Mouse (Mus musculus) left cerebral cortex, adult 2 months (tissue): ENCODE measurements around the gene Igfbp1. TPM values are rescaled to one million over a fixed set of nuclear protein-coding genes. Genes with fewer than 3 reads are reported as not detected.

Source experiments
- DNase-seq, 2 experiments: peaks; one replicate each; pipeline ENCODE4 v3.0.0; 2021 to 2022; ENCODE audit warnings: low spot score in 2 of 2, mixed read lengths in 1 of 2; ENCODE audit errors: extremely low spot score in 1 of 2
- H3K27ac ChIP-seq: fragments of 200-600 bp; 2 replicates; pipeline ENCODE4 v1.8.1; 2022
- H3K4me3 ChIP-seq: fragments of 200-600 bp; 2 replicates; pipeline ENCODE4 v1.8.1; 2022
- CTCF ChIP-seq: fragments of 200-600 bp; IDR thresholded peaks from 2 replicates; pipeline ENCODE4 v1.8.1; 2022; ENCODE audit warnings: antibody characterized with exemption, mild to moderate bottlenecking, moderate library complexity
- intact Hi-C: fragments of 180-260 bp; cut with DNase I; formaldehyde crosslinking; loops from one replicate; pipeline ENCODE4 v1.15.1; 2025
- long read RNA-seq, 2 experiments: library from polyadenylated mRNA; stranded (forward); transcript quantifications; one replicate each; pipeline ENCODE4 v2.0.0; 2021; ENCODE audit warnings: borderline mapping rate in 2 of 2
- total RNA-seq, 2 experiments: library from RNA; stranded (reverse); gene quantifications; 2 replicates each; pipeline ENCODE4 v1.2.3; 2021

Gene Igfbp1
- not detected for total RNA-seq
- long read RNA-seq, experiment 1 = 0 reads
- long read RNA-seq, experiment 2 = 0 reads

- intact Hi-C loops = no loop called here
- DNase-seq = no peak
- no peak for TF ChIP-seq CTCF
- Histone ChIP-seq H3K4me3 (no peak within 1 kb of the TSS), H3K27ac (no peak within 1 kb of the TSS)
These were observed at the start of gene Igfbp1 for GRCm38 (mm10) chr11:7197491-7197941. Igfbp1 (plus strand) TSS chr11:7197782.

DNA sequence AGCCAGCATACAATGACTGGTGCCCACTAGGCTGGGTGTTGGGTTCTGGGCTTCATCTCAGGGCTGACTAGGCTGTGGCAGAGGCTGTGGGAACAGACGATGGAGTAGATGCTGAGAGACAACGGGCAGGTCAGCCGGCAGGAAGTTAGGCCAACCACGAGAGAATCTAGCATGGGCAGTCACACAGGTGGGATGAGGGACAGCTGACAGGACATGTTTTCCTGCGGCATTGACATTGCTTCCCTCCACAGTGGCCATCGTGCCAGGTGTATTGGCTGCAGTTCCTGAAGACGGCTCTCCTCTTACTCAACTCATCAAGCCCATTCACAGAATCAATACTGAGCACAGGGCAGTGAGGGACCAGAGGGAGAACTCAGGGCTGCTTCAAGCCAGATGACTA lies 49.6 kb upstream of the Igfbp1 start:
- Histone ChIP-seq H3K4me3 (no peak overlapping the region), H3K27ac (no peak overlapping the region)
- intact Hi-C loops = no loop called here
- no peak for DNase-seq
- TF ChIP-seq CTCF = no peak

- Histone ChIP-seq H3K27ac (no peak overlapping the region), H3K4me3 (no peak overlapping the region)
- no peak for TF ChIP-seq CTCF
- DNase-seq = no peak
- intact Hi-C loops = no loop called here
These were observed 48.1 kb upstream of the Igfbp1 start for GRCm38 (mm10) chr11:7149471-7149870.

- DNase-seq = no peak
- TF ChIP-seq CTCF = no peak
- intact Hi-C loops = no loop called here
- Histone ChIP-seq H3K4me3 (no peak overlapping the region), H3K27ac (no peak overlapping the region)
These were observed 47.1 kb upstream of the Igfbp1 start for GRCm38 (mm10) chr11:7150511-7150910.

DNA sequence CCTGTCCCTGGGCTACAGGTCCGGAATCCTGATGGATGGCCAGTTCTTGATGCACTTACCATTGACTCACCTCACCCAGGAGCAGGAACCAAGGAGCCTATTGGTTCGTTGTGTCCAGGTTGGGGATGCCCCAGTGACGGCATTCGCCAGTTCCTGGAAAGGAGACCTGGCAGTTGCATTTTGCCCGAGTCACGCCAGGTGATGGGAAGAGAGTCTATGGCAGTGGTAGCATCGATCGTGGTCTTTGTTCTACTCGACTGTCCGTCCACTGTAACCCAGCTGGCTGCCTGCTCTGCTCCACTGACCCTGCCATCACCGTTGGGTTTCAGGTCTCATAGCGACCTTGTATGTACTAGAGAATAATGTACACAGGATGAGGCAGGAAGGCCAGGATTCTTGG lies 45.2 kb upstream of the Igfbp1 start:
- DNase-seq = no peak
- Histone ChIP-seq H3K4me3 (no peak overlapping the region), H3K27ac (no peak overlapping the region)
- TF ChIP-seq CTCF = no peak
- intact Hi-C loops = no loop called here

DNA sequence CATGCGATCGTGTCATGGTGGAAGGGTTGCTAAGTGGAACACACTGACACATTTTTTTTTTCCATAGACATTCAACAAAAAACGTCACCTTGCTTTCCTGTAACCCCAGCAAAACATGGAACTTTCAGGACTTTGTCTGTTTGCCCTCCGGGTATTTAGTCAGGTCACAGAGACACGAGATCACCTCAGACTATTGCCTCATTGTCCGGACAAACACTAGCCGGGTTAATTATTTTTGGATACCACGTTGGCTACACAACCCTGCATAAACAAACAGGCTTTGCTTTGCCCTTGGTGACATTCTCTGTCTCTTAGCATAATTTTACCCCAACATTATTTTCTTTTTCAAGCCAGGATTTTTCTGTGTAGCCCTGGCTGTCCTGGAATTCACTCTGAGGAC lies 44.5 kb upstream of the Igfbp1 start:
- no peak for TF ChIP-seq CTCF
- intact Hi-C loops = no loop called here
- Histone ChIP-seq H3K4me3 (no peak overlapping the region), H3K27ac (no peak overlapping the region)
- DNase-seq = no peak

GRCm38 (mm10) chr11:7156427-7156826 lies 41.2 kb upstream of the Igfbp1 start:
- no peak for TF ChIP-seq CTCF
- intact Hi-C loops = no loop called here
- H3K27ac ChIP-seq = no peak overlapping the region

DNA sequence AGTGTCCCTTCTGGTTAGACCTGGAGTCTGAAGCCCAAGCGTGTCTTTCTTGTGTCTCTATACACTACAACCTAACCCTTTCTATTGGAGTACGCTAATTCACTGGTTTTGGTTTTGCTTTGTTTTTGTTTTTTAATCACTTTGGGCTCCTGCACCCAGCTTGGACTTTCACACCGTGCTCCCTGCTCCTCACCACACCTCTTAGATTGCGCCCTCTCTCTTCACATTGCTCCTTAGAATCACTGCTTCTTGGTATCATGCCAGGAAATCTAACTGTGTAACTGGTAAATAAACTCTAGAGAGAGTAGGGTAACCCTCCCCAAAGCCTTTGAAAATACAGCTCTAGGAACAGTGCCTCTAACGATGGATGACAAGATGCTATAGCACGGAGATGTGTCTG lies 39.4 kb upstream of the Igfbp1 start:
- DNase-seq = no peak
- Histone ChIP-seq H3K4me3 (no peak overlapping the region), H3K27ac (no peak overlapping the region)
- intact Hi-C loops = no loop called here
- TF ChIP-seq CTCF = no peak

More at GRCm38 (mm10) chr11:7156427-7156826, 41.2 kb upstream of the Igfbp1 start:
- no peak for DNase-seq
- no peak overlapping the region for H3K4me3 ChIP-seq

DNA sequence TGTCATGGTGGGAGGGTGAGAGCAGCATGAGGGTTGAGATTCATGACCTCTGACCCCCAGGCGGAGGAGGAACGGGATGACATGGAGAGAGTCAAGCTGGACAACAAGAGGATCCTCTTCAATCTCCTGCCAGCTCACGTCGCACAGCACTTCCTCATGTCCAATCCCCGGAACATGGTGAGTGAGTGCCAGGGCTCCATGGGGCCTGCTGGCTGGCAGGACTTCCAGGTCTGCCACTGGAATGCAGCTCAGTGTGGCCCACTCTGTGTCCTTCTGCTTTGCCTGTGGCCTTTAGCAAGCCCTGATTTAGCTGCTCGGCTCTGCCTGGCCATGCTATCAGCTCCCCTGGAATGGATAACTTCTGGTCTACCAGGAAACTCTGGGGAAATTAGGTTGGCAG lies 37.4 kb upstream of the Igfbp1 start:
- DNase-seq = no peak
- TF ChIP-seq CTCF = no peak
- no peak overlapping the region for H3K4me3 ChIP-seq
- intact Hi-C loops = loop anchor here (2.0 kb wide), 1 partner anchor 505 kb away; no protein-coding TSS in a partner anchor
- H3K27ac ChIP-seq = no peak overlapping the region

- H3K4me3 ChIP-seq = no peak overlapping the region
- TF ChIP-seq CTCF = no peak
- intact Hi-C loops = loop anchor here (2.0 kb wide), 1 partner anchor 506 kb away; no protein-coding TSS in a partner anchor
- no peak for DNase-seq
- no peak overlapping the region for H3K27ac ChIP-seq
These were observed 36.9 kb upstream of the Igfbp1 start for GRCm38 (mm10) chr11:7160637-7161101.

DNA sequence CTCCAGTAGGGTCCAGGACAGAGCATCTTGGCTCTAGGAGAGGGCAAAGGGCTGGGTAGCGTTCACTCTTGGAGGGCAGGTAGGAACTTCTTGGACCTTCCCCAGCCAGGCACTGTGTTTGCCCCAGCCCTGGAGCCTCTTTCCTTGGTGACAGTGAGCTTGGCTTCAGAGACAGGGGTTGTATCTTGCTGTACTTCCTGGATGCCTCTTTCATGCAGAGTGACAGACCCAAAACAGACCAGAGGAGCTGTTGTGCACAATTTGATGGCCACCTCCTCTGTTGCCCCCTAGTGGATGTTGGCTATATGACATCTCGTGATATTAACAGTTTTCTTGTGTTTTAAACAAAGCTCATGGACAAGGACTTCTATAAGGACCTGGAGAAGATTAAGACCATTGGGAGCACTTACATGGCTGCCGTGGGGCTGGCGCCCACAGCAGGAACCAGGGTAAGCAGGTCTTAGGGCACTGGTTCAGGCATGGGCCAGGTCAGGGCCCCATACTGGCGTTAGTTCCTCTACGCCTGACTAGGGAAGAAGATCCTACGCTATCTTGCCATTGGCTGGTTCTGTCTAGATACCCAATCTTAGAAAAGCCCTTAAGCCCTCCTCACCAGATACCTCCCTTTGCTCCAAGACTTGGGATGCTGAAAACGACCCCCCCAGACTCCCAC lies 35.9 kb upstream of the Igfbp1 start:
- DNase-seq = no peak
- H3K4me3 ChIP-seq = no peak overlapping the region
- no peak overlapping the region for H3K27ac ChIP-seq
- intact Hi-C loops = loop anchor here (2.0 kb wide), 1 partner anchor 507 kb away; no protein-coding TSS in a partner anchor
- peak; percentile 81 for TF ChIP-seq CTCF

GRCm38 (mm10) chr11:7164416-7164815 lies 33.2 kb upstream of the Igfbp1 start:
- H3K27ac ChIP-seq = no peak overlapping the region
- no peak for DNase-seq
- intact Hi-C loops = no loop called here
- H3K4me3 ChIP-seq = no peak overlapping the region
- no peak for TF ChIP-seq CTCF

- intact Hi-C loops = no loop called here
- no peak for DNase-seq
- no peak for TF ChIP-seq CTCF
- no peak overlapping the region for H3K27ac ChIP-seq
- no peak overlapping the region for H3K4me3 ChIP-seq
These were observed 27.9 kb upstream of the Igfbp1 start for GRCm38 (mm10) chr11:7169645-7170044.
